Mouse (Mus musculus): ENCODE measurements around the gene Gprc5d. TPM values are rescaled to one million over a fixed set of nuclear protein-coding genes. Genes with fewer than 3 reads are reported as not detected.

Gene Gprc5d
- polyA plus RNA-seq (2014; fragmentation: Nextera tagmentation; extraction: Ambion mirVana) = not detected in 2 replicates

DNA sequence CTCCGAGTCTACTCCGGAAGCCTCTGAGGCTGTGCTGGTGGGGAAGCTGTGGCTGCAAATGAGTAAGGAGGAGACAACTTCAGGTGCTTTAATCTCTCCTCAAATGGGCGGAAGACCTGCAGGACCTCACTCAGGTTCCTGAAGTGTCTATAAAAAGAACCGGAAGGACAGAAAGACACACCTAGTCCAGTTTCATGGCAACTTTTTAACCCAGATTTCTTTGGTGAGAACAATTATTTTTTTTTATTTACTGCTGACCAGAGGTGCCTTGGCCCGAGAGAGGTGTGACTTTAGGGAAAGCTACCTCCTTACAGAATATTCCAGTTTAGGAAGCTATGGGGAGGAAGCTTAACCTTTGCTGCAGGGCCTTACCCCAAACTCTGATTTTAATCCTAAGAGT lies at the start of gene Gprc5d:
Gprc5d (minus strand) TSS at position 101 of the 400 bp plus-strand sequence.
- H3K27me3 ChIP-seq (replicated peaks; ENCODE audit: control insufficient read depth, insufficient read depth, low read length) = no peaks in the 10 kb centered on the region
- no peaks in the 10 kb centered on the region for H3K9me3 ChIP-seq (replicated peaks; ENCODE audit: control insufficient read depth, low read length)
- WGBS = 92% methylated on average over 5 of the region's 5 CpGs
- DNase-seq (ENCODE audit: low spot score) (no peak), ATAC-seq (no peak)
- H3K4me1 ChIP-seq (ENCODE audit: control insufficient read depth, insufficient read depth, low read length) = peaks cover under 1% of the 10 kb centered on the region; the same call in 1 of the 2 replicates
- no peak within 1 kb of the TSS for H3K4me3 ChIP-seq (ENCODE audit: low read depth, low read length)
- H3K27ac ChIP-seq (ENCODE audit: low read depth, low read length) = no peak within 1 kb of the TSS
- H3K9ac ChIP-seq (ENCODE audit: low read length) = no peak within 1 kb of the TSS
- no peak within 1 kb of the TSS for H3K4me2 ChIP-seq (ENCODE audit: low read length)
- H3K36me3 ChIP-seq (ENCODE audit: control insufficient read depth, insufficient read depth, low read length) = no peaks in the 10 kb centered on the region

DNA sequence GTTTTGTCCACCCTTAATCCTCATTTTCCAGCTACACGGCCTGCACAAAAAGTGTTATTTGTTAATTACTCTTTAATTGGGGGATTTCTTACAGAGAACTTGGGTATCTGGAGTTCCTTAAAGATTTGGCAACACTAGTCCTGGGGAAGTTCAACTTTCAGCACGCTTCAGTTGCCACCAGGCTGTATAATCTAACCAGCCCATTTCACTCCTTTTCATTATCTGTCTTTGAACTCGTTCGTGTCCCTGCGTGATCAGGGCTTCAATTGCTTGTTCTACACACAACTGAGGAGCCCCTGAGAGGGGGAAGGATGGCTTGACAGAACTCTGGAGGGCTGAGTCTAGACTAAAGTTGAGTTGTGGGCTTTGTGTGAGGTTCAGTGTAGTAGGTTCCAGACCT lies 48.6 kb upstream of the Gprc5d start:
- no peak for ATAC-seq
- no peaks in the 10 kb centered on the region for H3K36me3 ChIP-seq (ENCODE audit: control insufficient read depth, insufficient read depth, low read length)
- no peak overlapping the region for H3K9ac ChIP-seq (ENCODE audit: low read length)
- H3K4me3 ChIP-seq (ENCODE audit: low read depth, low read length) = no peak overlapping the region
- H3K4me2 ChIP-seq (ENCODE audit: low read length) = no peak overlapping the region
- 19% methylated on average over 5 of the region's 5 CpGs for WGBS
- H3K27ac ChIP-seq (ENCODE audit: low read depth, low read length) = no peak overlapping the region
- H3K9me3 ChIP-seq (replicated peaks; ENCODE audit: control insufficient read depth, low read length) = no peaks in the 10 kb centered on the region
- DNase-seq (ENCODE audit: low spot score) = no peak
- H3K27me3 ChIP-seq (replicated peaks; ENCODE audit: control insufficient read depth, insufficient read depth, low read length) = no peaks in the 10 kb centered on the region
- no peaks in the 10 kb centered on the region; the same call in 1 of the 2 replicates for H3K4me1 ChIP-seq (ENCODE audit: control insufficient read depth, insufficient read depth, low read length)

DNA sequence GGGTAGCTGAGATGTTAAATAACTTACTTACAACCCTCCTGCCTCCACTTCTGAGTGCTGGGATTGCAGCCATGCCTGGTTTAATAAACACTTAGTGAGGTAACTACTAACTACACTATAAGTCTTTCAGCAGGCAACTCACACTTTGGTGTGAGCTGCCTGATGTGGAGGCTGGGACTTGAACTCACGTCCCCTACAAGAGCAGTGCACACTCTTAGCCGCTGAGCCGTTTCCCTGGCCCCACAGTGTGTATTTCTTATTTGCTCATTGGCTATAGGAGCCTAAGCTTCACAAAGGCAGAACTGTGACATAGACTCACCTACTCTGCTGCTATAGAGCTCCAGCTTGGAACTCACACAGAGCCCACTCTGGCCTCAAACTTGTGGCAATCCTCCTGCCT lies 48.2 kb upstream of the Gprc5d start:
- no peak overlapping the region for H3K27ac ChIP-seq (ENCODE audit: low read depth, low read length)
- no peak overlapping the region for H3K4me3 ChIP-seq (ENCODE audit: low read depth, low read length)
- 94% methylated on average over 3 of the region's 3 CpGs for WGBS
- H3K4me1 ChIP-seq (ENCODE audit: control insufficient read depth, insufficient read depth, low read length) = no peaks in the 10 kb centered on the region; the same call in 1 of the 2 replicates
- no peaks in the 10 kb centered on the region for H3K36me3 ChIP-seq (ENCODE audit: control insufficient read depth, insufficient read depth, low read length)
- no peak overlapping the region for H3K4me2 ChIP-seq (ENCODE audit: low read length)
- H3K9ac ChIP-seq (ENCODE audit: low read length) = no peak overlapping the region
- ATAC-seq = no peak
- DNase-seq (ENCODE audit: low spot score) = no peak
- no peaks in the 10 kb centered on the region for H3K9me3 ChIP-seq (replicated peaks; ENCODE audit: control insufficient read depth, low read length)
- H3K27me3 ChIP-seq (replicated peaks; ENCODE audit: control insufficient read depth, insufficient read depth, low read length) = no peaks in the 10 kb centered on the region

DNA sequence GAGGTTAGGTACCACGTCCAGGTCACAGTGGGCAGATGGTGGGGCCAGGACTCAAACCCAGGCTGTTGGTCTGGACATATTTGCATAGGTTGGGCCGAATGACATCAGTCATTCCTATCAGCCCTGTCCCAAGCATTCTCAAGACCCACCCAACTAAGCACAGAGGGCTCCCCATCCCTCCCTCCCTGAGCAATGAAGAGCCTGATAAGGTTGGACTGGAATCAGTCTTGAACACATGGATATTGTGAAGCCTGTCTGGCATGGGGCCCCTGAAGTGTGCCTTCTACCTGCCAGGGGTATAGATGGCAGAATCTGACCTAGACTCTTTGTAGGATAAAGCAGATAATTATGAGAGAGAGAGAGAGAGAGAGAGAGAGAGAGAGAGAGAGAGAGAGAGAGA lies 47.6 kb upstream of the Gprc5d start:
- no peaks in the 10 kb centered on the region for H3K27me3 ChIP-seq (replicated peaks; ENCODE audit: control insufficient read depth, insufficient read depth, low read length)
- no peak overlapping the region for H3K4me2 ChIP-seq (ENCODE audit: low read length)
- no peak overlapping the region for H3K4me3 ChIP-seq (ENCODE audit: low read depth, low read length)
- H3K9me3 ChIP-seq (replicated peaks; ENCODE audit: control insufficient read depth, low read length) = no peaks in the 10 kb centered on the region
- H3K27ac ChIP-seq (ENCODE audit: low read depth, low read length) = no peak overlapping the region
- 75% methylated on average over 2 of the region's 2 CpGs for WGBS
- no peak for DNase-seq (ENCODE audit: low spot score)
- H3K36me3 ChIP-seq (ENCODE audit: control insufficient read depth, insufficient read depth, low read length) = no peaks in the 10 kb centered on the region
- no peaks in the 10 kb centered on the region; the same call in 1 of the 2 replicates for H3K4me1 ChIP-seq (ENCODE audit: control insufficient read depth, insufficient read depth, low read length)
- no peak for ATAC-seq
- no peak overlapping the region for H3K9ac ChIP-seq (ENCODE audit: low read length)

DNA sequence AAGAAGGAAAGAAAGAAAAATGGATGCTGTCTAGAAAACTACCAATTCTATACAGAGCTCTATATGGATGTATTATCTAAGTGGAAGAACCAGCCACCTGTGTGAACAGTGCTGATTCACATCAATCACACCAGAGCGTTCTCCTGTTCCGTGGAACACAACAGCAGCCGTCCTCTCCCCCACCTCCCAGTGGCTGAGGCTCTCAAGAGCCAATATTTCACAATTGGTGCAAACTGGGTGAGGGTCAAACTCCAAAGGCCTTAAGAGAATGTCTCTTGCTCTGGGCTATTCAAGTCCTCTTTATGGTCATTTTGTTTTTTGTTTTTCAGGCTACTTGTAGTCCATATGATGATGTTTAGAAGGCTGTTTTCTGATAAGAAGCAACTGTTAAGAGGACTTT lies 47.1 kb upstream of the Gprc5d start:
- H3K9ac ChIP-seq (ENCODE audit: low read length) = no peak overlapping the region
- no peak overlapping the region for H3K4me2 ChIP-seq (ENCODE audit: low read length)
- no peaks in the 10 kb centered on the region for H3K27me3 ChIP-seq (replicated peaks; ENCODE audit: control insufficient read depth, insufficient read depth, low read length)
- WGBS = 83% methylated on average over 3 of the region's 3 CpGs
- no peaks in the 10 kb centered on the region for H3K36me3 ChIP-seq (ENCODE audit: control insufficient read depth, insufficient read depth, low read length)
- H3K9me3 ChIP-seq (replicated peaks; ENCODE audit: control insufficient read depth, low read length) = no peaks in the 10 kb centered on the region
- H3K4me1 ChIP-seq (ENCODE audit: control insufficient read depth, insufficient read depth, low read length) = no peaks in the 10 kb centered on the region; the same call in 1 of the 2 replicates
- ATAC-seq (no peak), DNase-seq (ENCODE audit: low spot score) (no peak)
- no peak overlapping the region for H3K27ac ChIP-seq (ENCODE audit: low read depth, low read length)
- H3K4me3 ChIP-seq (ENCODE audit: low read depth, low read length) = no peak overlapping the region

DNA sequence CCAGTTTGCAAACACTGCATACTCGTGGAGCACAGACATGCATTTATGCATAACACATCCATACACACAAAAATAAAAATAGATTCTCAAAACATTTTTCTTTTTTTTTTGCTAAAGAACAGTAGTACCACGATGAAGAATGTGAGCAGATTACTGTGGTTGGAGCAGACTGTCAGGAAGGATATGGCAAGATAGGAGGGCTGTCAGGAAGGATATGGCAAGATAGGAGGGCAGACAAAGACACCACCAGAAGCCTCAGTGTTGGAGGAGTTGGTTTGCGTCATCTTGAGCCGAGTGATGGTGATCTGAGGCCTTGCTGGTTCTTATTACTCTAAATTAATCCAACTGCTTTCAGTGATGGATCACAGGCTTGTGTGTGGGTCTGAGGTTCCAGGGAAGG lies 44.8 kb upstream of the Gprc5d start:
- Histone ChIP-seq H3K9me3 (replicated peaks; ENCODE audit: control insufficient read depth, low read length) (no peaks in the 10 kb centered on the region), H3K4me1 (ENCODE audit: control insufficient read depth, insufficient read depth, low read length) (no peaks in the 10 kb centered on the region; the same call in 1 of the 2 replicates), H3K27ac (ENCODE audit: low read depth, low read length) (no peak overlapping the region), H3K9ac (ENCODE audit: low read length) (no peak overlapping the region), H3K4me3 (ENCODE audit: low read depth, low read length) (no peak overlapping the region), H3K27me3 (replicated peaks; ENCODE audit: control insufficient read depth, insufficient read depth, low read length) (no peaks in the 10 kb centered on the region), H3K4me2 (ENCODE audit: low read length) (no peak overlapping the region), H3K36me3 (ENCODE audit: control insufficient read depth, insufficient read depth, low read length) (no peaks in the 10 kb centered on the region)
- WGBS = 88% methylated on average over 4 of the region's 4 CpGs
- ATAC-seq (no peak), DNase-seq (ENCODE audit: low spot score) (no peak)

DNA sequence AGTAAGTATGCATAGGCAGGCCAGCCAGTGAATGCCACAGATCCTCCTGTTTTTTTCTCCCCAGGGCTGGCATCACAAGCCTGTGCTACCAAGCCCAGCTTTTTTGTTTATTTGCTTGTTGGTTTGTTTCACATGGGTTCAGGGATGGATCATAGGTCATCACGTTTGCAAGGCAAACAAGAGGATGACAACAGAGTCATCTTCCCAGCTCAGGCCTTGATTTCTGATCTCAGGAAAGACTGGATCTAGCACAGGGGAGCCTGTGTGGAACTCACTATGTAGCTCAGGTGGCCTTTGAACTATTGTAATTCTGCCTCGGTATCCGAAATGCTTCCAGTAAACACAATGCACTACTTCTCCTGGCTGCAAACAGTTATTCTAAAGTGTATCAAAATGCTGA lies 44.2 kb upstream of the Gprc5d start:
- H3K27ac ChIP-seq (ENCODE audit: low read depth, low read length) = no peak overlapping the region
- H3K27me3 ChIP-seq (replicated peaks; ENCODE audit: control insufficient read depth, insufficient read depth, low read length) = no peaks in the 10 kb centered on the region
- WGBS = 81% methylated on average over 3 of the region's 3 CpGs
- no peak overlapping the region for H3K9ac ChIP-seq (ENCODE audit: low read length)
- no peak overlapping the region for H3K4me2 ChIP-seq (ENCODE audit: low read length)
- ATAC-seq = no peak
- H3K4me3 ChIP-seq (ENCODE audit: low read depth, low read length) = no peak overlapping the region
- H3K36me3 ChIP-seq (ENCODE audit: control insufficient read depth, insufficient read depth, low read length) = no peaks in the 10 kb centered on the region
- no peaks in the 10 kb centered on the region for H3K4me1 ChIP-seq (ENCODE audit: control insufficient read depth, insufficient read depth, low read length)
- no peaks in the 10 kb centered on the region for H3K9me3 ChIP-seq (replicated peaks; ENCODE audit: control insufficient read depth, low read length)
- DNase-seq (ENCODE audit: low spot score) = no peak

DNA sequence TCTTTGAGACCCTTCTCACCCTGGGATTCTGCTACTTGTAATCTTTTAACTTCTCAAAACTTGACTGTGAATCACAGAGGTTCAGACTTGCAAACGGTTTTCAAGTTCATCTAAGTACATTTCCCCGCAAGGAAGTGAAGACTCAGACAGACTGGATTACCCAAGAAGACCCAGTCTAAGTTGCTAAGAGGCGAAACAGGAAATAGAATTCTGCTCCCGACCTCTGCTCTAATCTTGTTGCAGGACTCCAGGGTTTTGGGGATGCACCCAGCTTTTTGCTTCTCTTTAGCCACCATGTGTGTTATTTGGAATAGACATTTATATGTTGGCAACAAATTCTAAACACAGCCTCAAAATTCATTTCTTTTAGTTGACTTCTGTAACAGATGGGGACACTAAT lies 43.3 kb upstream of the Gprc5d start:
- no peaks in the 10 kb centered on the region for H3K4me1 ChIP-seq (ENCODE audit: control insufficient read depth, insufficient read depth, low read length)
- no peak overlapping the region for H3K4me2 ChIP-seq (ENCODE audit: low read length)
- H3K27ac ChIP-seq (ENCODE audit: low read depth, low read length) = no peak overlapping the region
- DNase-seq (ENCODE audit: low spot score) (no peak), ATAC-seq (no peak)
- H3K4me3 ChIP-seq (ENCODE audit: low read depth, low read length) = no peak overlapping the region
- whole genome bisulfite sequencing = 83% methylated on average over 4 of the region's 4 CpGs
- H3K9ac ChIP-seq (ENCODE audit: low read length) = no peak overlapping the region
- no peaks in the 10 kb centered on the region for H3K36me3 ChIP-seq (ENCODE audit: control insufficient read depth, insufficient read depth, low read length)
- H3K9me3 ChIP-seq (replicated peaks; ENCODE audit: control insufficient read depth, low read length) = no peaks in the 10 kb centered on the region
- no peaks in the 10 kb centered on the region for H3K27me3 ChIP-seq (replicated peaks; ENCODE audit: control insufficient read depth, insufficient read depth, low read length)

DNA sequence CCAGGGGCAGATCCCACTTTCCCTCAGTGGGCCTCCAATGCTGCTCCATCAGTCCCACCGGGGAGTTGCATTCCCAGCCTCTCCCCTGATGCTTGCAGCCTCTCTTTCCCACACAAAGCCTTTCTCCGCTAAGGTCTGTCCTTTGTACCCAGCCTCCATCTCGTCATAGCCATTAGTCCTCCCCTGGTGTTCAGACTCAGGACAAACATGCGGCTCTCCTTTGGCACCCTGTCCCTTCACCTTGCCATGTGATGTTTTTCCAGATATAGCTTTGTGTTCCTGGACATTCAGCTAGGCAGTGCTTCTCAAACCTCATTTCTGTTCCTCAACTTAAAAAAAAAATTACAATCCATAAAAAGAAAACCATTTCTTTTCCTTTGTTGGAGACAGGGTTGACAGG lies 40.4 kb upstream of the Gprc5d start:
- H3K27me3 ChIP-seq (replicated peaks; ENCODE audit: control insufficient read depth, insufficient read depth, low read length) = no peaks in the 10 kb centered on the region
- H3K4me2 ChIP-seq (ENCODE audit: low read length) = no peak overlapping the region
- no peak overlapping the region for H3K4me3 ChIP-seq (ENCODE audit: low read depth, low read length)
- no peaks in the 10 kb centered on the region for H3K4me1 ChIP-seq (ENCODE audit: control insufficient read depth, insufficient read depth, low read length)
- H3K27ac ChIP-seq (ENCODE audit: low read depth, low read length) = no peak overlapping the region
- H3K9me3 ChIP-seq (replicated peaks; ENCODE audit: control insufficient read depth, low read length) = no peaks in the 10 kb centered on the region
- WGBS = 32% methylated on average over 4 of the region's 4 CpGs
- no peak for DNase-seq (ENCODE audit: low spot score)
- no peak overlapping the region for H3K9ac ChIP-seq (ENCODE audit: low read length)
- H3K36me3 ChIP-seq (ENCODE audit: control insufficient read depth, insufficient read depth, low read length) = no peaks in the 10 kb centered on the region
- no peak for ATAC-seq
